Mouse (Mus musculus) embryo, embryonic 11.5 days (tissue): ENCODE data around the gene Npcd.
"Not testable (repeated sequence)": the region's sequence is repeated elsewhere in the genome, so short reads cannot be mapped to it uniquely, and the experiment has no call there.

Experiments used
- DNase-seq: peaks from one replicate; pipeline ENCODE4 v3.0.0-alpha.2; 2012; ENCODE audit warnings: low read depth, low spot score

Npcd gene

DNA sequence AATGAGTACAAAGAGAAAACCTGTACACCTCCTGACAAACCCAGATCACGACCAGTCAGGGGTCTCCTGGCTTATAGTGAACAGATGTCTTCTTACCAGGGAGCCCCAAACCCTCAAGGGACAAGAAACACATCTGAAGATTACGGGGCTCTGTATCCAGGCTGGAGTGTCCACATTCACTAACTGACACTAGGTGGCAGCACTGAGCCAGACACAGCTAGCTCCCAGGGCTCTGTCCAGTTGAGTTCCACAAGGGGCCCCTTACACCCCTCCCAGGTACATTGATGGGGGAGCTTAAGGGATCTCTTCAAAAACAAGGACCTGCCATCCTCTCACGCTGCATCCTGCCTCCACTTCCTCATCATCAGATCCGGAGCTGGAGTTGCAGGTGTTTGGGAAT, 3.6 kb downstream of the Npcd start:
- DNase-seq = peak; percentile 73

DNA sequence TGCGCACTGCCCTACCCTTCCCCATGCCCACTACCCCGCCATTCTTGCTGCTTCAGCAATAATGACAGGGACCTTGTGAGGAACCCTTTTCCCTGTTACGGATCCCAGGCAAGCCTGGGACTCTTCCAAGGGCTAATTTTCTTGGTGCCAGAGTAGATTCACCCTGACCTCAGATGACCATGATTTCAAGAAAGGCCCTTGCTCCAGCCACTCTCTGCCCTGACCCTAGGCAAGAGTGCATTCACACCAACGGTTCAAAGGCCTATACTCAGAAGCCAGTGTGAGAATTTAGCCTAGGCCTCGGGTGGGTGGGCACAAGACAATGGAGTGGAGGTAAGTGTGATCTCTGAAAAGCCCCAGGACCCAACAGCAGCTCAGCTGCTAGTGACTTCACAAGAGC, 4.6 kb downstream of the Npcd start:
- no peak for DNase-seq

DNA sequence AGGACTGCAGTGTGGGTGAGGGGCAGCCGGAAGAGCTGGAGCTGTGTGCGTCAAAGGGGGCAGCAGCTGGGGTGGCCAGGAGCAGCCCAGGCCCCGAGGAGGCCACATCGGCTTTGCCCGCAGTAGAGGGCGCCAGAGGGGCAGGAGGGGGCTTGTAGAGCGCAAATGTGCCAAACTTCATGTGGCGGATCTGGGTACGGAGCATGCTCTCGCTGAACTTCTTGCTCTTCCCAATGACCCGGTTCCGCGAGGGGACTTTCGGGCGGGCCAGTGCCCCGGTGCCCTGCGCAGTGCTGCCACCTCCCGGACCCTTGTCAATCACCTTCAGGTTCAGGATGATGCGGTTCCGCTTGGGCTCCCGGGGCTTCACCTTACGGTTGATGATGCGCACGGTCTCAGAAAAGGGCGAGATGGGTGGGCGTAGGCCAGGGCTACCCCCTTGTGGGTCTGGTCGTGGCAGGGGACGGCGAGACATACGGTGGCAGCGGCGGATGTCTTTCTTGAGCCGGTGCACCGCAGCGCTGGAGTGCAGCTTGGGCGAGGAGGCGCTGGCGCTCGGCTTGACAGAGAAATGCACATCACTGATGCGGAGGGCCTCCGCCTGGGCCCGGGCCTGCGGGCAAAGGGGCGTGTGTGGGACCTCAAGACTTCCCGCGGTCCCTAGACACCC, 5.5 kb downstream of the Npcd start:
- DNase-seq = no peak

DNA sequence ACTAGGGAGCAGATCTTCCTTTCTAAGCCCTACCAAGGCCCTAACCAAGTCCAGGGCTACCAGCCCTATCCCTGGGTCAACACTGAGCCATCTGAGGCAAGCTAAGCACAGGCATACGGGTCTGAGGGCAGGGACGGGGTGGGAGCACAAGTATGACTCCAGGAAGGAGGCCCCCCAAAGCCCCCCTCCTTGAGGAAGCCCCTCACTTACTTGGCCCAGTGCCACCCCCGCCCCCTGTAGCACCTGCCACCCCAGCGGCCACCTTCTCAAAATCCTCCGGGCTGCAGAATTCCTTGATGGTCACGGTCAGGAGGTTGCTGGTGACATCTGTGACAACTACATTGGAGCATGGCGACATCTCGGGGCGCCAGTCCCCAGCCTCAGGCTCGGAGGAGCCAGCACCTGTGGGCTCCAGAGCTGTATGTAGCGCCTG, 6.2 kb downstream of the Npcd start:
- no peak for DNase-seq

DNA sequence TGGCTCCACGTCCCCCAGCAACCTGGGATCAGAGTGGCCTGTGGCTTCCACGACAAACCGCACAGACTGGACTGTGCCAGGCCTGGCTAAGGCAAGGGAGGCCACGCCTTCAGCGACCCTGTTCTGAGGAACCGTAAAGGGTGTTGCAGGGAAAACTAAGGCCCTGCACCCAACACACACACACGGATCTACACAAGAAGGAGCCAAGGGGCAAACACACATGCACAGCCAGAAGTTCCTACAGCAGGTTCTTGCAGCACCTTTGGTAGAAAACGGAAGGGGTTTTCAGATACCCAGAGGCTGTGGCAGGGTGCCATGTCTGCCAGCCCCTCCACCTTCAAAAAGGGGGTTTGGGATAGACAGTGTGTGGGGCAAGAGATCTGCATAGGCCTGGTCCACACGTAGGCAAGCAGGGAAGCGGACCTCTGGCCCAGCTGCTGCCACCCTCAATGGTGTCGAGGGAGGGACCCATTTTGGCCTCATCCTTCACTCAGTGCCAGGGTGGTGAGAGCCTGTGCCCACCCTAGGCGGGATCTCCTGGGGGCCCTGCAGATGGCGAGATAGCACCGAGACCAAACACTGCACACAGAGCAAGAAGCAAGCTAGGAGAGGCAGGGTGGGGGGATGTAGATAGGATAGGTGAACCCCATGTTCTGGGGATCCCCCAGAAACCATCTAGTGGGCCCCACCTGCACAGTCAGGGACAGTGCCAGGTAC, 6.8 kb downstream of the Npcd start:
- DNase-seq = no peak

DNA sequence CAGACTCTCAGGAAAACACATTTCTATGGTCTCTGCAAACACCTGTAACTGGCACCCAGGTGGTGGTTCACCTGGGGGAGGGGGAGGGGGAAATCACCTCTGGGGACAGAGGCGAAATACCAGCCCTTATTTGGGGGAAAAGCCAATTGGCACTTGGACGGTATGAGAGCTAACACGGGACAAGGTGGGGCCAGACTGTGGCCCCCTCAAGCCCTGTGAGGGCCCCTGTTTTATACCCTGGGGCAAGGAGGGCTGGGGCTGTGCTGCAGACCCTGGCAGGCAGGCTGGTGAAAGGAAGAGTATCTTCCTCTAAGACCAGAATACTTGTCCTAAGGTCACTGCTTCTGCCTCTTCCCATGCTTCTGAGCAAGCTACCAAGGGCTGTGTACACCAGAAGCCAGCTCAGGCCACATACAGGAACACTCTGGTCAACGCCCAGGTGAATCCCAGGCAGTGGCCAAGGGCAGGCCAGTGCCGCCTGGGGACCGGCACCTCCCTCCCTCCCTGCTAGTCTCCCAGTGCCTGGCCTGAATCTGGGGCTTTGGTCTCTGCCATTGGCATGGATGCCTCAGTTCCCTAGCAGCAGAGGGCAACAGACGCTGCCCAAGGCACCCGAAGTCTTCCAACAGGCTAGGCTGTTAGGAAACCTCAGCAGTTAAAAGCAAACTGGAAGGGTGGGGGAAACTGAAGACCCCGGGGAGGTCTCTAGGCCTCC, 7.7 kb downstream of the Npcd start:
- no peak for DNase-seq

DNA sequence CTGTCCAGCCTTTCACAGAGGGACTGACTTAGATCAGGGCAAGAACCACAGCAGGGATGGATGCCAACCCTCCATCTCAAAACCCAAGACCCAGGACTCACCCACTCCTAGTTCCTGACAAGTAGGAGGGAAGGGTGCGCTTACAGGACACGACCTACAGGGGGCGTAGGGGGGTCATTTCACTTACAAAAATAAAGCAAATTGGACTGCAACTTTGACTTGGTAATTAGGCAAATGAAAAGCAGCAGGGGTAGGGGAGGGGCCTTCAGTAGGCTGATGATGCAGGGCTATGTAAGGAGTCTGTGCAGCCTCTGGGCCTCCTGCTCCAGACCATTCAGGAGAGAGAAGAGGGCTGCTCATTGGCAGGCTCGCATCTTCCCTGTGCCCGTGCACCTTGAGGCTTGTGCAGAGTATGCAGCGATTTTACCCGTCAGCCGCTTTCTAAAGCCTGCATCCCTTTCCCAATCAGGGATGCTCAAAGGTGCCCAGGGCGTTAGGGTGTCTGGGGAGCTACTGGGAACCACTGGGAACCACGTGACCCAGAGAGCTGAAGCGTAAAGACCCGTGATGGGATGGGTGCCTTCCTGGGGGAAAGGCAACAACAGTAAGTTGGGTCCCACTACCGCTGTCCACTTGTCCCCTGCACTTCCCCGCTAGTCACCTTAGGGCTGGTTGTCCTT, 8.8 kb downstream of the Npcd start:
- DNase-seq = no peak

DNA sequence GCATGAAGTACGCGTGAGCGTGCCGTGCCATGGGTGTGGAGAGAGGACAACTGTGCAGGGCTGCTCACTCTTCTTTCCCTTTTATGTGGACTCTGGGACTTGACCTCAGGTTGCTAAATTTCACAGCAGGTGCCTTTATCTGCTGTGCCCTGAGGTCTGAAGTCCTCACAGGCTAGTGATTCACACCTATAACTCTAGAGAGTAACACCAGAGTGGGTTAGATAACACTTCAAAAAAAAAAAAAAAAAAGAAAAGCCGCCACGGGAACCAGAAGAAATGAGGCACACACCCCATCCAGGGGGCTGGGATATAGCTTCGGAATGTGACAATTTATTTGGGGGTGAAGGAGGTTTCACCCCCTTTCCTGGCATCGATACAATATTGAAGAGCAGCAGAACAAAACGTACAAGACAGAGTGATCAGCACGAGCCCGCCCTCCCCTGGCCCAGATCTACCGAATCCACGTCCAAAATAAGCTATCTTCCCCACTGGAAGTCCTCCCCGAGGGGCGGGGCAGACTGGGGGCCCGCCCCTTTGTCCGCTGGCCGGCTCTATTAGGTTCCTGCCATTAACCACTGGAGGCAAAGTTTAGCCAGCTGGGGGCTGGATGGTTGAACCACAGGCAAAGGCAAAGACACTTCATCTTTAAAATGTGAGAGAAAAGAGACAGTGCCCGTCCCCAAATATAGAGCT, 10.3 kb downstream of the Npcd start:
- DNase-seq = no peak

DNA sequence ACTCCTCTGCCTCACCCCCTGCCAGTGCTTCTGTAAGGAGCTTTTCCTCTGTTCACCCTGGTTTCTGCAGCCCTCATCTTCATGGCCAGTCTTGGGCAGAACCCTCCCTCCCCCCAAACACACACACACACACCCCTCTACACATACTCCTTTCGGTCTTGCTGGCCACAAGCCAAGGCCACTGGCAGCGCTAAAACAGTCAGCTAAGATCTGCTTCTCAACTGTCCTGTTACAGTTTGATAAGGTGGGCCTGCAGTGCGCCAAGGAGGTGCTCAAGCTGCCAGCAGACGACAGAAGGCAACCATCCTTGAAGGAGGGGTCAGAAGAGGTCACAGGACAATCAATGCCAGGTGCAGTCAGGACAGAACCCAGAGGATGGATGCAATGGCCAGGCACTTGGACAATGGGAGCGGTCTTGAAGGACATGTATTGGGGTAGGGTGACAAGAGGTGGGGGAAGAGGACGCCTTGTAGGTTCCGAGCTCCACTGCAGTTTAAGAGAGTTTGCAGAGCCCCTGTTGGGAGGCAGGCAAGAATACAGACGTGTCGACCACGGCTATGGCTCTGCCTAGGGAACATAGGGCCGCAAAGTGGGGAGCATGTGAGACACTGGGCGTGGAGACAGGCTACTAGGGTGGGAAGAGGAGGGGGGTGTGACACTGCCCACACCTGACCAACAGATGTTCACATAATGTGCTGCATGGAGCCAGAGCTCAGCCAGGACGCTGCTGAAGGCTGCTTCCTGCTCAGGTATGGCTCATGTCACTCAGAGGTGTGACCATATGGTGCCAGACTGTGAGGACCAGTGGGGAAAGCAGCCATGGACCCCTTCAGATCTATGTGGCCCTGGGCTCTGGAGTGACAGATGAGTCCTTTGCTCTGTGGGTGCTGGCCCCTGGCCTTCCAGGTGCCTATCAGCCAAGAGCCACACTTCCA, 11.5 kb downstream of the Npcd start:
- no peak for DNase-seq

DNA sequence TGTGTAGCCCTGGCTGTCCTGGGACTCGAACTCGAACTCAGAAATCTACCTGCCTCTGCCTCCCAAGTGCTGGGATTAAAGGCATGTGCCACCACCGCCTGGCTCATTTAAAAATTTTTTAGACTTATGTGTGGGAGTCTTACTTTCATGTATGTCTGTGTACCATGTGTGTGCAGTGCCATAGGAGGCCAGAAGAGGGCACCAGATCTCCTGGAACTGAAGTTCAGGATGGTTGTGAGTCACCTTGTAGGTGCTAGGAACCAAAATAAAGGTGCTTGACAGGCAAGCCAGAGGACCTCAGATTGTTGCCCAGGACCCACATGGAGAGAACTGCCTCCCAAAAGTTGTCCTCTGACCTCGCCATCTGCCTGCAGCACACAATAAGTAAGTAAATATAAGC, 15.7 kb downstream of the Npcd start:
- DNase-seq = no peak

DNA sequence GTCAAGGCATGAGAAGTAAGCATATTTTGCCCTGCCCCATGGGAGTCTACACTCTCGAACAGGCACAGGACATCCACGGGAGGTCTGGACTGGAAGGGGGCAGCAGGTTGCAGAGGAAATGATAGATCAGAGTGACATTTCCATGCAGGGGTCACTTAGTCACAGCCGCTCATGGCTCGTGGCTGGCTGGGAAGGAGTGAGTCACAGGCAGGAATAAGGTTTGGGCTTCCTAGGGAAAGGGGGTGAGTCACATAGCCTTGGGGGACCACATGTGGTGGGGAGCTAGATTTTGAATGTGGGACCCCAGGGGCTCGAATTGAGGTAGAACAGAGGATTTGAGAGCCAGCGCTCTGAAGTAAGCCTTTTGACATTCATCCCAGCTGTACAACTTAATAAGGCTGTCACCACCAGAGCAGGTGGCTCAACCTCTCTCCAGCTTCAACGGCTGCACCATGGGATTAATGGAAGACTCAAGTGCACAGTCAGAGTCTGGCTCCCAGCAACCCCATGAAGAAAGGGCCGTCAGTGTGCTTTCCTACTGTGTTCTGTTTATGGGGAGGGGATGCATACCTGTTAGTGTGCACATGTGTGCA, 20.3 kb downstream of the Npcd start:
- DNase-seq = no peak

DNA sequence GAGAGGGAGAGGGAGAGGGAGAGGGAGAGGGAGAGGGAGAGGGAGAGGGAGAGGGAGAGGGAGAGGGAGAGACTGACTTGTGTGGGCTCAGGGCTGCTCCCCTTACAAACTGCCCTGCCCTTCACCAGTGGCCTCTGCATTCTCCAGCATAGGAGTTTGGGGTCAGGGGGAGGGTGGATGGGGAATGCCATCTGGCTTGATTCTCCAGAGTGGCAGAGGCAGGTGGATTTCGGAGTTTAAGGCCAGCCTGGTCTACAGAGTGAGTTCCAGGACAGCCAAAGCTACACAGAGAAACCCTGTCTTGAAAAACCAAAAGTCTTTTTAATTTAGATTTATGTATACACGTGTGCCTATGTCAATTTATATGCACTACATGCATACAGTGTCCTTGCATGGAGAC, 21.2 kb downstream of the Npcd start:
- not testable (repeated sequence) for DNase-seq

DNA sequence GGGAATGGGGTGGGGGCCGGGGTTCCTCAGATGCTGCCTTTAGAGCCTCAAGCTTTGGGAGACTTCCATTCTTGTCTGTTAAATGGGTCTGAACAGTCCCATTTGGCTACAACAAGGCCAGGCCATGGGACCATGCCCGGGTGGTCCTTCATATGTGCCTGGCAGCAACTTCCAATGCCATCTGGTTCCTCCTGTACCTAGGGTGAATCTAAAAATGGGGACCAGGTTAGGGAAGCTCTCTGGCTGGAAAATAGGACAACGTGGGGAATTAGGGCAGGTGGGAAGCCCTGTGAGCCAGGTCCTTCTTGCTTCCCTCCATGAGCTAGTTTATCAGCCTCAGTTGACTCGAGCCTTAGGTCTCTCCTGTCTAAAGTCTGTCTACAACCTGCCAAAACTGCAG, 23.0 kb downstream of the Npcd start:
- no peak for DNase-seq

DNA sequence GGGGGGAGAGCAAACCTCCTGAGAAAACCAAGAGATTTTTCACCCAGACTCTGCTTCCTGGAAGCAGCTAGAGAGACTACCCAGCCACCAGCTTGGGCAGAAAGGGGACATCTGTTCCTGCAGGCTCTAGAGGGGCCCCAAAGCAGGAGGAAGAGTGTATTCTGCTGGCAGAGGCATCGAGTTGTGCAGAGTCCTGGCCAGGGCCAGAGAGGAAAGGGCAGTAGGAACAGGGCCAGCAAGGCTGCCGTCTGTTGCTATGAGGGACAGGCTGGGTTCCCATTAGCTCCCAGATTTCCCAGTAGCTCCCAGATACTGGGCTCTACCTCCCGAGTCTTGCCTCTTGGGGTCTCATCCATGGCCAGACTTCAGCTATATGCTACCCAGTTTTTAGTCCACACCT, 24.0 kb downstream of the Npcd start:
- DNase-seq = no peak

DNA sequence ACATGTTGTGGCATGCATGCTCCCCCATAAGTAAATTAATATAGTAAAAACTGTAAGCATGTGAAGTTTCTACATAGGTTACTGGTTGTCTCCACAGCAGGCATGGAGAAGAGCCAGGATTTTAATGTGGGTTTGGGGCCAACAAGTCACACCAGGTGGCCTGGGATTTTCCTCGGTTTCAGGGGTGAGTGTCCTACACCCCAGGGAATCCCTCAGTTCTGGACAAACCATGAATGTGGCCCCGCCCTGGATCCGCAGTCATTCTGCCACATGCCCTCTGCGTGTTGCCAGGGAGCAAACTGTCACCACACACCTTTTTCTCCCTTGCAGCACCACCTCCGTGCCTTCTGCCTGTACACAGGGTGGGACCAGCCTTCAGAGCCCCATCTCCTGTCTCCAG, 25.4 kb downstream of the Npcd start:
- no peak for DNase-seq

DNA sequence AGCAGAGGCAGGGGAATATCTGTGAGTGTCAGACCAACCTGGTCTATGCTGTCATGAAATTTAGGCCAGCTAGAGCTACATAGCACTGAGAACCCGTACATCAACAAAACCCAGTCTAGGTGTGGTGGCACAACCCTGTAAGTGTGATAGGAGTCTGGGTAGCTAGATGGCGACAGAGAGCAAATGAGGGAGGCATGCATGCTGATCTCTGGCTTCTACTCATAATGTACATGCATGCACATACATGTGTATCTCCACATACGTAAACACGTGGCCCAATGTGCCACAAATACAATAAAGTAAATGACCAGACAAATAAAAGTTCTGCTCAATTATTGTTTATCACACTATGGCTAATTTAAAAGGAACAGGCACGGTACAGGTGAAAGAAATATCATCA, 25.9 kb downstream of the Npcd start:
- DNase-seq = no peak

DNA sequence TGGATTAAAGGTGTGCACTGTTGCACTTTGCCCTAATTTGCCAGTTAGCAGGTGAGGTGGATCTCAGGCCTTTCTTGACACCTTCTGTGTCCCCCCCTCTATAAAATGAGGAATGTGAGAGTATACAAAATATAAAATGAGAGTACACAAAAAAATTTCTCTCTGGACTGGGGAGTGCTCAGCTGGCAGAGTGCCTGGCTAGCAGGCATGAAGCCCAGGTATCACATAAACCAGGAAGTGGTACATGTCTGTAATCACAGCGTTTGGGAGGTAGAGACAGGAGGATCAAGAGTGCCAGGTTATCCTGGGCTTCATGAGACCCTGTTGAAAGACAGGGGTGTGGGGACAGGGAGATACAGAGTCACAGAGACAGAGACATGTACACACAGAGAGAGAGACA, 27.0 kb downstream of the Npcd start:
- DNase-seq = no peak

DNA sequence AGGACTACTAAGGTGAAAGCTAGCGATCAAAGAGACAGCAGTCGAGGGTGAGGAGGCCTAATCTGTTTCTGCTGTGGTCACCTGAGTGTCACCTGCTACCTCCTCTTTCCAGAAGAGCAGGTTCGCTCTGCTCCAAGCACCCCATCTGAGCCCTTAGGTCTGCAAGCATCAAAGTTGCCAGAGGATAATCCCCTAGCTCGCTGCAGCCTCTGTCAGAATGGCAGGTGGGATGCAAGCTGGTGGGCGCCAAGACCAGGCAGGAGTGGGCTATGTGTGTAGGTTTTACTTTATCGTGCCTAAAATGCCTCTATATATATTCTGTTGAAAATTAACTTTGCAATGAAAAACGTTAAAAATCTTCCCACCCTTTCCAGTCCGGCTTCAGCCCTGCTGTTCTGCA, 28.8 kb downstream of the Npcd start:
- DNase-seq = no peak

DNA sequence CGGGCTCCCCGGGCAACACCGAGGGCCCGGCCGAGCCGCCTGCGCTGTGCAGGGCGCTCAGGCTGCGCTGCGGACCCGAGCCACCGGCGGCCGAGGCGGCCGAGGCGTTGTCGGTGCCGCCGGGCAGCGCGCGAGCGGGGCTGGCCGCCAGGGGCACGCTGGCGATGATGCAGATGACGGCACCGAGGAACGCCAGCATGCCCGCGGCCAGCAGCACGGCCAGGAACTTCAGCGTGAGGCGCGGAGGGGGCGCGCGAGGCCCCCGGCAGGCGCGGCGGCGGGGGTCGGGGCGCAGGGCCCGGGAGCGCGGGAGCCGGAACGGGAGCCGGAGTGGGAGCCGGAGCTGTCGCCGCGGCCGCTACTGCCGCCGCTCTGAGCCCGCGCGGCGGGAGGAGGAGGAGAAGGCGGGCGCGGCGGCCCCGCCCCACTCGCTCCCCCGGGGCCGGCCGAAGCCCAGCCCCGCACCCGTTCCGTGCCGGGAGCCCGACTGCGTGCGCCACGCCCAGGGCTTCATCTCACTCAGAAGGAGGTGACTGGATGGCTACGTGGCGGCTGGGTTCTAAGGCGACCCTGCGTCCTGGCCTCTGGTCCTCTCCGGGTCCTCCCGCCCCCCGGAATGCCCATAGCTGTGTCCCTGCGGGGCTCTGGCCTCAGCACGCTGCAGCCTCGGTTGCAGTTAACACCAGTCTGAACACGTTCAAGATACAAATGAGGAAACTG, 29.5 kb downstream of the Npcd start, which contains the start of gene Nptxr:
Gene Nptxr (minus strand): TSS at position 415 of the 720 bp plus-strand sequence.
- no peak for DNase-seq
